Mouse (Mus musculus): ENCODE data around the gene Atp5f1.
"Not testable (repeated sequence)": the region's sequence is repeated elsewhere in the genome, so short reads cannot be mapped to it uniquely, and the experiment has no call there.

The Atp5f1 gene

DNA sequence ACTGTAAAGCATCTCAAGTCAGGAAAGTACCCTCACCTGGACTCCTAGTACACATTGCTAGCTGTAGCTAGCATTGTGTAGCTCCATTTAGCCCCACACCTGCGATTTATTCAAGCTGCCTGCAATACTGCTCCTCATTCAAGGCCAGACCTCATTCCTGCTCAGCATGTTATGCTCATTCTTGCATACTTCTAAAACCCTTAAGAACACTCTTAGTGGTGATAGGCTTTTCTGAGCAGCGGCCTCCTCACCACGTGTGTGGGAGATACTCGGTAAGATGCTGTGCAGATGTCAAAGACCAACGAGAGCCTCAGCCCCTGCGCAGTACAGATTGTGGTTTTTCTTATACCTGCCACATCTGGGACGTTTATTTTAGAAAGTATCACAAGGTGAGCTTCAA lies 30.1 kb downstream of the Atp5f1 start:
- DNase-seq, result no peak

DNA sequence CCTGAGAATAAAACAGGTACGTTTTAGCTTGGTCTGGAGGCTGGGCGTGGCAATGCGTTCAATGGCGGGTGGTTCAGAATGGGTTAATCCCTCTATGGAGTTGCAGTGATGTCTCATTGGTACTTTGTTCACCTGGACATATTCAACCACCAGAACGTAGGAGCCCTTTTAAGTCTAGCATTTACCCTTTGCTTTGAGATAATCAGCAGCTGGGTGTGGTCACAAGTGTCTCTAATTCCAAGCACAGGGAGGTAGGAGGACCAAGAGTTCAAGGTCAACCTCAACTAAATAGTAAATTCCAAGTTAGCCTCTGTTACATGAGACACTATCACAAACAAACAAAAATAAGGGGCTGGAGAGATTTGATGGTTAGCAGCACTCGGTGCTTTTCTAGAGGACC lies 31.1 kb downstream of the Atp5f1 start:
- DNase-seq, result no peak

DNA sequence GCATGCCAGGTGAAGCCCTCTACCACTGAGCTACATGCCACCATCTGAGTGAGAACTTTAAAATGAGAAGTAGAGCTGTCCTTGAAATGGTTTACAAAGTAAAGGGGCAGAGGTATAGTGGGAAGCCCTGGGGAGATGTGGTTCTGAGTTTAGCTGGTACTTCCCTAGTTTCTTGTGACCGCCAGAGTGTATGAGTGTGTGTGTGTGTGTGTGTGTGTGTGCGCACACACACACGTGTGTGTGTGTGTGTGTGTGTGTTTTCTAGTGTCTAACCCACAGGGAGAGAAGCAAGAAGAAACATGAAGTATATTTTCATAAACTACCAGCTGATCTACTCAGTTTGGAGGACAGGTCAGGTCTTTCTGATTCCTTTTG lies 31.7 kb downstream of the Atp5f1 start:
- no peak for DNase-seq

DNA sequence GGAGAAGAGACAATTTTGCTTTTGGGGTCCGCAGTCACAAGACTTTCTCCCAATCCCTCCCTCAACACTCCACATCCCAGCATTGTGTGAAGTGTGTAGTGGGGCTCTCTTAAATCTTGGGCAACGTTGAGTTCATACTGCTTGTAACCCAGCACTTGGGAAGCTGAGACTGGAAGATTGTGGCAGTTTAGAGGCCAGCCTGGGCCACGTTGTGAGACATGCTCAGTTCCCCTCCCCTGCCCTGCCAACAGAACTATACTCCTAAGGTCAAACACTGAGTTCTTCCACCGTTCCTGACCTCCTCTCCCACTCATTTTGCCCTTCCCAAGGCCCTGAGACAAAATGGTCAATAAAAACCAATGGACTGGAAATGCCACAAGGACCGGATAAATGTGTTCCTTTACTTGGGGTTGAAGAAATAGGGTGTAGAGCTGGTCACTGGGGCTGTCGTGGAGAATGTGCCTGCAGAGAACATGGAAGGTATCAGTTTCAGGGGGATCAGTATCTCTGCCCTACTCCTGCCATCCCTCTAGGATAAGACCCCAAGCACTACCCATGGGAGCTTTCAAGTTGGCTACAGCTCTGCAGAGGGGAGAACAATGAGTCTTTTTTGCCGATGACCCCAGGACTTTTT lies 32.2 kb downstream of the Atp5f1 start:
- no peak for DNase-seq

DNA sequence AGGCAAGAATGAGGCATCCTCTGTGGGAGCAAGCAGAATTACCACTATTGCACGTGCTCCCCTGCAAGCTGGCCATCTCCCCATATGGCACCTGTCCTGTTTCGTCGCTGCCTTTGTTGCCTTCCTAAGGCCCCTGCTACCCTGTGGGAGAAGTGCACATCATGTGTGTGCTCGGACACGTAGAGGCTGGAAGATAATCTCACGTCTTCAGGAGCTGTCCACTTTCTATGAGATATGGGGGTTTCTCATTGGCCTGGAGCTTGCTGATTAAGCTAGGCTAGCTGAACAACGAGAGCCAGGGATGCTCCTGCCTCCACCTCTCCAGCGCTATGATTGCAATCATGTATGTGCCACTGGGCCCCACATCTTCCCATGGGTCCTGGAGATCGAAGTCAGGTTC lies 35.3 kb downstream of the Atp5f1 start:
- no peak for DNase-seq

DNA sequence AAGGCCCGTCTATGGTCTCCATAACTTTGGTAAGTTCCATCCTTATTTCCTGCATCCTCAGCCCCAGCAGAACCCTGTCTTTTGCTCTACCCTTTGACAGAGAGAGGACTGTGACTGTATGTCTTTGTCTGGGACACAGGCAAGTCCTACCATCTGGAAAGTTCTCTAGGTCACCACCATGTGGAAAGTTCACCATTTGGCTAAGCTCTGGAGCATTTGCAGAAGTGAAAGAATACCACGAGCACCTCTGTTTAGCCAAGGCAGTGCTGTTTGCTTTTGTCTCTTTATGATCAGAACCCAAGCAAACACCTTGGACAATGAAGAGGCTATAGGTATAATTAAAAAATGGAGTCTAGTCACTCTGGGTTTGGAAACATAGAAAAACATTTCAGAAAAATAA lies 37.9 kb downstream of the Atp5f1 start:
- no peak for DNase-seq

DNA sequence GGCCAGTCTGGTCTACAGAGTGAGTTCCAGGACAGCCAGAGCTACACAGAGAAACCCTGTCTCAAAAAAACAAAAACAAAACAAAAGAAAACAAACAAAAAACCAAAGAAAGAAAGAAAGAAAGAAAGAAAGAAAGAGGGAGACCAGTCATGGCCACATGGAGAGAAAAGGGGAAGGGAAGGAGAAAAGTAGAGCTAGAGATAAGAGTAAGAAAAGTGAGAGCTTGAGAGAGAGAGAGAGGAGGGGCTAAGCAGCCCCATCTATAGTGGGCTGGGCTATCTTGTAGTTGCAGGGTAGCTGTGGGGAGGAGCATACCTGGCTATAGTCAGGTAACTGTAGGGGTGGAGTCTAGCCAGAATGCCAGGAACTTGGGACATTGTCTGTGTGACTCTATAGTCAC lies 39.2 kb downstream of the Atp5f1 start:
- not testable (repeated sequence) for DNase-seq

DNA sequence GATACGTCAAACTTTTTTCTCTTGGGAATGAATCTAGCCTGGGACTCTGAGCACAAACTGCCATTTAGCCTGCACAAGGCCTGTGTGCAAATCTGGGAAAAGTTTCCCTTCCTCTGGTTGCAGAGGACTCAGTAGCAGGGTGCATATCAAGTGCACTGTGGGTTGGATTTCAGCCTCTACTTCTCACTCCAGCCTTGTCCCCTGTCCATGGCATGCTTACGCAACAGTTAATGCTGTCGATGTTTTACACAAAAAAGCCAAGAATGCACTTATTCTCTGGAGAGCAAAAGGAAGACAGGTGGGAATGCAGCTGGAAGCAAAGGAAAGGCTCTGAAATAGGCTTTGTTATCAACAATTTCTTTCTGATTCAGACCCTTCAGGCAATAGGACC lies 41.5 kb downstream of the Atp5f1 start:
- DNase-seq, result no peak

DNA sequence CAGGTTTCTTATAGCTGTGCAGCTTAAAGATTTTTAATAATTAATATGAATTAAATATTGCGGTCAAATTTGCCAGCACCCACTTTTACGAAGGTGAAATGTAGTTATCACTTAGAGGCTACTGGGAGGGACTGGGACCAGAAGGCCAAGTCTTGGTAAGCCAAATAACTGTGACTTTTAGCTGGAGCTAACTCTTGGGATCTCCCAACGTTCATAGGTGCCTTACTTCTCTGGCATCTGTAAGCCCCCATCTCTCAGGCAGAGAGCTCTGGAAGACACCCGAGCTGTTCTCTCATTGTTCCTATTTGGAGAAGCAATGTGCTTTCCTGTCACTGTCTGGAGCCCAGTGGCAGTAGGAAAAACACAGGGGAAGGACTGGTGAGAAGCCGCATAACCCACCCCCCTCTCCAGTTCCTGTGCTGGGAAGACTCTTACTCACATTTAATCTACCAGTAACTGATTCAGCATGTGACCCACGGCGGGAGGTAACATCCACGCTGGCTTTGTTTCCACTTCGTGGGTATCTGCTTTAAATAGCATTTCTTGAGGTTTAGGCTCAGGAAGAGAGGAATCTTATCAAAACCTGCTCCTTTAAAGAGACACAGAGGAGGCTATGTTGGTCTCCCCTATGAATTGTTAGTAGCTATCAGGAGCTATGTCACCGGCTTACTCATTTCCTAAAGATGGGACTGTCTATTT lies 42.1 kb downstream of the Atp5f1 start:
- no peak for DNase-seq

DNA sequence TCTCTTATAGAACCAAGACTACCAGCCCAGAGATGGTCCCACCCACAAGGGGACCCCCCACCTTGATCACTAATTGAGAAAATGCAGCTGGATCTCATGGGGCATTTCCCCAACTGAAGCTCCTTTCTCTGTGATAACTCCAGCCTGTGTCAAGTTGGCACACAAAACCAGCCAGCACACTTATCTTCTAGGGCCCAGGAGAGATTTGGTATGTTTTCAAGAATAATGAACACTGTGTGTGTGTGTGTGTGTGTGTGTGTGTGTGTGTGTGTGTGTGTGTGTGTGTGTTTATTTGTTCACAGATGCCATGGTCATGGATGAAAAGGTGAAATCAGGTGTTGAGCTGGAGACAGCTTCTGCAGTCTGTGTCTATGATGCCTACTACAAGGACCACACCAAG lies 43.4 kb downstream of the Atp5f1 start:
- not testable (repeated sequence) for DNase-seq

DNA sequence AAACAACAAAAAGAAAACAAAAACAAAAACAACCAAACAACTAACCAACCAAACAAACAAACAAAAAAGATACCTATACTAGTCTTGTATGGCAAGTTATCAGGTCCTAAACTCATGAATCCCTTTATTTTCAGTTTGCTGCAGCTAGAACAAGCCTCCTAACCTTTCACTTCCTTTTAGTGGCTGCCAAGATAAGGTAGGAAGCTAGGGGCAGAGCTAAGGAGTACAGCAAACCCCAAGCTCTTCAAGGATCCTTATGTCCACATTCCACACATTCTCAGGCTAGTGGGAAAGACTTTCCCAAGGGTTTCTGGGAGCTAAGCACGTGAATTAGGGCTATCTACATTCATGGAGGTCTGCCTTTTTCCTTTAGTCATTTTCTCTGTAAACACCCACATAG lies 44.6 kb downstream of the Atp5f1 start:
- DNase-seq, result no peak

DNA sequence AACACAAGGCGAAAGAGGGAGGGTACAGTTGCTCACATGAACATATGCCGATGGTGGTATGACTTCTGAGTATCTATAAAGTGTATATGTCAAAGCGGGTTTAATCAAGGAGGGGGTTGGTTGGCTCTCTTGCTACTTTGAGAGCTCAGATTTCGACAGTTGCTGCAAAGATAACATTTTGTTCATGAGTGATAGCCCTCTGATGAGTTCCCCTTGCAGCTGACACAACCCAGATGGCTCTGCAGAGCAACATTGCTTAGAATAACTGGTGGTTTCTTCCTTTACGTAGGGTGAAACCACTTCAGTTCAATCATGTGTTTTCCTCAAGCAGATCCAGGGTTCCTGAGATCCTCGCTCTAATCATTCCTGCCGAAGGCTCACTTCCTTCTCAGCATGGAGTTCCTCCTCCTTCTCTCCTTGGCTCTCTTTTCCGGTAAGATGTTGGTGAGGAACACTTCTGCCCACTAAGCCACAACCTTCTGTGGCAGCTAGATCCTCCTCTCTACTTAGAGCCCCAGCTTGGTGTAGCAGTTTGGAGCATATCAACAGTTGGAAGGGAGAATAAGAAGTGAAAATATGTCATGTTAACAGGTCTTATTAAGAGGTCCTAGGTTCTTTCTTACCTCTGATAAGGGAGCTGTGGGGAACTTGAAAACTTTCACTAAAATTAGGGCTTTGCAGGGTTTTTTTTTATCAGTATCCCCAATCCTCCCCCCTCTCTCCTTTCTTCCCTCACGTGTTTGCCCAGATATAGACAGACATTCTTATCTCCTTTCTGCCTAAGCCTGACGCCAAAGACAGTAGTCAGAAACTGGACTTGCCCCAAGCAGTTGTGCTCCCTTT lies 45.8 kb downstream of the Atp5f1 start:
- DNase-seq, result no peak

DNA sequence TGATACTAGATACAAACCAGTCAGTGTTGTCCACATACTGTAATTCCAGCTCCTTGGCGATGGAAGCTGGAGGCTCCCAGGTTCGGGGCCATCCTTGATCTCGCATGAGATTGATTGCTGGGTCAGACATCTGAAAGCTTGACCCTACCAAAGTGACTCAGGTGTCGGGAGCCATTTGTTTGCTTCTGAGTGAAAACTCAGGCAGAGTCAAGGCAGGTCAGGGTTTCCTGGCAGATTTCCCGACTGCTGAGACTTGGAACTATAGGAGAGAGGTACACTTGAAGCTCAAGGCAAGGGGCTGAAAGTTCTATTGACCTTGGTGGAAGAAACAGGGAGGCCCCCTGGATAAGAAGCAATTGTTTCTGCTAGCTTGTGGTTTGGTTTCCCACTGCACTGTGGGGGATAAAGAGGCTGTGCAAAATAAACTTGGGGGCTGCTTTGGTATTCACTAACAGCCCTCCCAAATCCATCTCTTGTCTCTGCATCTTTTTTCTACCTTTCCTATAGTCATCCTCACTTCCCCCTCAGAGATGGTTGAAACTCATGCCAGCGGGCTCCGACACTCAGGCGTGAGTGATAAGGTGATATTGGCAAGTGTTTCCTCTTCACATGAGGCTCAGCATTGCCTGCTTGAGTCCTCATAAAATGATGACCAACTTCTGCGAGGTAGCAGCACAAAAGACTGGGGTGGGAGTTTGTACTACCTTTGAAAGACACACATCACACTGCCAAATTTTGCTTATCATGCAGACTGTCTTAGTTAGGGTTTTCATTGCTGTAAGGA lies 47.6 kb downstream of the Atp5f1 start:
- DNase-seq, result no peak

DNA sequence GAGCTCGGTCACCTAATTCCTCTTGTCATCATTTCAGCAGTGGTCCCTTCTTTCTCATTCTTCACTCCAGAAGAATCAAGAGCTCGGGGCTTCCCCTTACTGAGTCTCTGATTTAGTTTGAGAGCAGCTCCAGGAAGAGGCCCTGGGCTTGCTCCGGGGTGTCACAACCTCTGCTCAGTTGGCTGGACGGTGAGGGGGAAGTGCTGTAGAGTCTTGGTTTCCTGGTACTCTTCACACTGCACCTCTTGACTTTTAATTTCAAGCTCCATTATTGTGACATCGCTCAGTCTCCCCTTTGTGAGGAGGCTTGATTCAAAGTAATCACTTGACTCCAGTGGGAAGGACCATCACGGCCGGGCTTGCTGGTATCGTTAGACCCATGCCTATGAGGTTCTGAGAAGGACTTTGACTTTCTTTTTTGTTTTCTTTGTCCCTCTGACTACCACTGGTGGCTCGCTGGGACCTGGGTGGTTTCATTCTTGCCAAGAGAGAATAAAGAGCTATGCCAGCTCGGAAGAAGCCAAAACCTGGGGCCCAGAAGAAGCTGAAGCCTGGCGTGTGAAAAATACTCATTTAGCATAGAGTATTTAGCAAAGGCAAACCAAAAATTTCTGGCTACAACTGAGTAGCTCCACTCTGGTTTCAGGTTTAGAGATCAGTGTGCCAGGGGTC lies 49.2 kb downstream of the Atp5f1 start:
- DNase-seq, result no peak

DNA sequence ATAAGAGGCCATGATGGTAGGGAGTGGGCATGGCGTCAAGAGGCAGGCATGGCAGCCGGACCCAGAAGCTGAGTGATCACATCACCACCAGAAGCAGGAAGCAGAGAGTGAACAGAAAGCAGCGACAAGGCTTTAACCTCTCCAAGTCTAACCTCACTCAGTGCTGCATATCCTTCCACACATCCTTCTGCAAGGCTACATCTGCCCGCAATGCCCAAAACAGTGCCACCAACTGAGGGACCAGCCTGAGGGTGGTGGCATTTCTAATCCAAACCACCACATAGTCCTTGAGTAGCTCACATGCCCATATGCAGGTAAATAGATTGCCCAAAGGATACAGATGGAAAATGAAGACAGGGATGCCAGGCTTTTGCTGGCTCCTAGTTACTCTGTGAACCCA lies 50.9 kb downstream of the Atp5f1 start:
- DNase-seq, result no peak

DNA sequence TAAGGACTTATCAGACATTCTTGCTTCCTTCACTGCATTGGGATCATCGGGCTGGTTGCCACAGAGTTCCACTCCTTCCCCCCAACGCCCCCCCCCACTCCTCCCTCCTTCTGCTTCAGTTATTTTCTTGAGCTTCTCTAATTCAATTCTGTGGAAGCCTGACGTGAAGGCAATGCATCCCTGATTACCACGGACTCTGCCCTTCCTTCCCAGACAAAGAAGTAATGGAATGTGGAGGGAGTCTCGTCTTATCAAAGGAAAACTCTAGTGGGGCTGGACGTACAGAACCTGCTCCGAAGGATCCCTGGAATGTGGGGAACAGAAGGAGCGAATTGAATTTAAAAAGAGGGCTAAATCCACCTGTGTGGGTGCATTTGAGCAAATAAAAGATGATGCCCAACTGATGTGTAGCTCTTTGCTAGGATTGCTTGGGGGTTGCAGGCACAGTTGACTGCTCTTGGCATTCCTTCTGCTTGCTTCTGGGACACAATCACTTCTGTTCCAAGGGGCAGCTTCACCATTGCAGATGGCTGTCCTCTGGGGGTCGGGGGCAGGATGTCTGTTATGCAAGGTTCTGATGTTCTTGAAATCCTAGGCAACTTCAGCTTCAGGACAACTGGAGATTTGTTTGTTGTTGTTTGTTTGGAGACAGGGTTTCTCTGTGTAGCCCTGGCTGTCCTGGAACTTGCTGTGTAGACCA lies 51.8 kb downstream of the Atp5f1 start:
- no peak for DNase-seq

DNA sequence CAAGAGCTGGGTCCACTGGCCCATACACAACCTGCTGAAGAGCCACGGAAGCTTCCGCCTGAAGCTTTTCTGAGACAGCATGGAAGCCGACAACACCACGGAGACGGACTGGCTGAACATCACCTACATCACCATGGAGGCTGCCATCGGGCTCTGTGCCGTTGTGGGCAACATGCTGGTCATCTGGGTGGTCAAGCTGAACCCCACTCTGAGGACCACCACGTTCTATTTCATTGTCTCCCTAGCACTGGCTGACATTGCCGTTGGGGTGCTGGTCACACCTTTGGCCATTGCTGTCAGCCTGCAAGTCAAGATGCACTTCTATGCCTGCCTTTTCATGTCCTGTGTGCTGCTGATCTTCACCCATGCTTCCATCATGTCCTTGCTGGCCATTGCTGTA lies 55.2 kb downstream of the Atp5f1 start:
- no peak for DNase-seq

DNA sequence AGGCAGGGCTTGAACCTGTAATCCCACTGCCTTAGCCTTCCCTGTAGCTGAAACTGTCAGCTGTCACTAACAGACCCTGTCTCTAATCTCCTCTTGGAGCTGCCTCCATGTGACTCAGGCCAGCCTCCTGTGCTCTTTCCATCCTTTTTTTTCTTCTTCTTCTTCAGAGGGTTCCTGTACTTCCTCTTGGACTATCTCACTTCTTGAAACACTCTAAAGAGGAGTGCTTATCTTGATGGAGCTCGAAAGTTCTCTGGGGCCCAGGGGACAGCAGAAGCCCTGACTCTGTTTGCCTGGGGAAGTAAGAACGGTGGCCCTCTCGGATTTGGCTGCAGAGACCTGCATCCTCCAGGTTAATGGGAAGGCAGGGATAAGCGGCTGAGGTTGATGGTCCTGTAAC lies 55.7 kb downstream of the Atp5f1 start:
- DNase-seq, result no peak

DNA sequence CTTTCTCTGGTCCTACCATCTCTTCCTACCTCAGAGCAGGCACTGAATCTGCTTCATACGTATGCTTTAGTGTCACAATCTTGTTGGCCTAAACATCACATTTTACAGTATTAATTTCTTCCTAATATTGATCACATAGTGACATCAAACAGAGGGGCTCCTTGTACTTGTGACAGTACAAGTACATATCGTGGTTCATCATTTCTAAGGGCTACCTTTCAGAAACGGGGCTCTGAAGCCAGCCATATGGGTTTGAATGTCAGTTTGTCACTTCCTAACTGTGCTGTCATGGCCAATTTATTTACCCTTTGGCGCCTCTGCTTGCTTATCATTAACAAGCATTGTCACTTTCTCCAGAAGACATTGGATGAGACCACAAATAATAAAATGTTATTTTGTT lies 58.4 kb downstream of the Atp5f1 start:
- DNase-seq, result no peak

DNA sequence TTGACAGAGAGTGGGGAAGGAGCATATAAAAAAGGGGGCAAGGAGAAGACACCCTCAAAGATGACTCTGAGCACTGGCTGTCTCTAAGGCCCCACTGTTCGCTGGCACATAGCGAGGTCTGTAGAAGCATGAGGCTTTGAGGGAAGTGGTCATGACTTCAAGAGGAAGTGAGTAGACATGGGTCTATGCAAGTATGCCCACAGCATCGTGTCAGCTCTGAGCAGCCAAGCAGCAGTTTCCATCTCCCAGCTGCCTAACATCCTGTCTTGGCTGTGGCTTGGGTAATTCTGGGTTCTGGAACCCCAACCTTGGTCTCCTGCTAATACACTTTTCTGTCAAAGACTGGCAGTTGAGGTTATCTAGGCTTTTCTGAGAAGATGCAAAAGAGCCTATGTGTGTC lies 59.2 kb downstream of the Atp5f1 start:
- no peak for DNase-seq

DNA sequence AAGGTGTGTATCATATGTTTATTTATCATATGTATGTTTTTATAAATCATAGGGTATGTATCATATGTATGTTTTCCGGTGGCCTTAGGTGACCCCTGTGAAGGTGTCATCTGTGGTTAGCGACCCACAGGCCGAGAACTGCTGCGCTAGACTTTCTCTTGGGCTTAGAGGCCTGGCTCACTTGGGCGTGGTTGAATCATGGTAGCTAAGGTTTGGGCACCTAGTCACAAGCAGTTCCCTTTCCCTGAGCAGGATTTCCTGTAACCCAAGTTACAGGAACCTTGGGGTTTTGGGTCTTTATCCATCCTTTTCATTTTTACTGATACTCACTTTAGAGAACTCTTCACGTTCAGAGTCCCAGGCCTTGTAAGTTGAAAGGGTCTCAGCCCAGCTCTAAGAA lies 59.6 kb downstream of the Atp5f1 start:
- no peak for DNase-seq

All from cerebellum, adult 11-12 months (tissue).